Mouse (Mus musculus): ENCODE measurements around the gene St6galnac3. TPM values are rescaled to one million over a fixed set of nuclear protein-coding genes. Genes with fewer than 3 reads are reported as not detected.

The St6galnac3 gene
- polyA plus RNA-seq, 1 experiment from 2014 or later = 10.5 TPM

DNA sequence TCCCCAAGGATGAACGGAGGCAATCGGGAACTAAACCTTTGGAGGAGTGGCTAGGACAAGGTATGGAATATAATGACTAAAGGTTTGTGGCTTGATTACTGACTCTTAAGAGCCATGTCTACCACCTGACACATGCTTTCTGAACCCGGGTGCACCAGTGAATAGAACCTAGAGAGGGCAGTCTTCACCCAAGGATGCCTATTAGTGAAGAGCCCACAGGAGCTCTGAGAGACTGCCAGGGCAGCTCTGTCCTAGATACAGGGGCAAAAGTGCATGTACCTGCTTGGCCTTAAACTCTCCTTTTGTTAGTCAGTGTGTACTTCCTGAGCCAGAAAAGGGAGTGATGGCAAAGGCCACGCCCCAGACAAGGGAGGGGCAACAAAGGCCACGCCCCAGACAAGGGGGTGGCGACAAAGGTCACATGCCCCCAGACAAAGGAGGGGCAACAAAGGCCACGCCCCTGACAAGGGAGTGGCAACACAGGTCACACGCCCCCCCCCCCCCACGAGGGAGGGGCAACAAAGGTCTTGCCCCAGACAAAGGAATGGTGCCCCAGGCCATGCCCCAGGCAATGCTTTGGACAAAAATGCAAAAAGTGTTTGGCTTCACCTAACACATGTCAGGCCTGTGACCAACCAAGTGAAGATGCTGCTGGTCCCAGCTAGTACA is 376.0 kb downstream of the St6galnac3 start:
- Histone ChIP-seq H3K4me3 (ENCODE audit: low read depth, low read length) (no peak overlapping the region), H3K4me1 (ENCODE audit: control insufficient read depth, low read depth, low read length) (no peaks in the 10 kb centered on the region), H3K4me2 (ENCODE audit: low read depth, low read length) (no peak overlapping the region), H3K36me3 (ENCODE audit: control insufficient read depth, insufficient read depth) (no peaks in the 10 kb centered on the region), H3K27ac (ENCODE audit: low read length) (no peak overlapping the region), H3K27me3 (ENCODE audit: control insufficient read depth, insufficient read depth, low read depth, low read length) (no peaks in the 10 kb centered on the region), H3K9ac (ENCODE audit: low read depth, low read length) (no peak overlapping the region), H3K9me3 (replicated peaks; ENCODE audit: control insufficient read depth, low read length) (no peaks in the 10 kb centered on the region)
- WGBS (ENCODE audit: insufficient replicate concordance) = 72% methylated on average over 9 of the region's 9 CpGs
- no peak for ATAC-seq (ENCODE audit: low read depth)

DNA sequence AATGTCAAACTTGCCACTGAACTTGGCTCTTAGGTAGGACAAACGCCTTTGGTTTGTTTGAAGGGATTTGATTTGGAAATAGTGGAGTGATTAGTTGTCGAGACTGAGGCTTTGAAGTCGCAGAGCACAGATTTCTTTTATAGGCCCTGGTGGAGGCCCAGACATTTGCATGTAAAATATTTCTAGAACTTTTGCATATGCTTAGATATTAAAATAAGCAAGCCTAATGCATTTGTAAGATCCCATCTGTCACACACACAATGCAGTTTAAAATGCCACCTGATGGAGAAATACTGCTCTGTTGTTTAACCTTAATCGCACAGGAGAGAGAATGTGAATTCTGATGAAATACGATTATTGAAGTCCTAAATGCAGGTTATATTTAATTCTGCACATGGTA is 380.0 kb downstream of the St6galnac3 start:
- no peaks in the 10 kb centered on the region for H3K36me3 ChIP-seq (ENCODE audit: control insufficient read depth, insufficient read depth)
- no peak overlapping the region for H3K9ac ChIP-seq (ENCODE audit: low read depth, low read length)
- no peaks in the 10 kb centered on the region for H3K9me3 ChIP-seq (replicated peaks; ENCODE audit: control insufficient read depth, low read length)
- H3K4me1 ChIP-seq (ENCODE audit: control insufficient read depth, low read depth, low read length) = no peaks in the 10 kb centered on the region
- no peaks in the 10 kb centered on the region for H3K27me3 ChIP-seq (ENCODE audit: control insufficient read depth, insufficient read depth, low read depth, low read length)
- H3K27ac ChIP-seq (ENCODE audit: low read length) = no peak overlapping the region
- ATAC-seq (ENCODE audit: low read depth) = no peak
- no peak overlapping the region for H3K4me2 ChIP-seq (ENCODE audit: low read depth, low read length)
- 79% methylated on average over 5 of the region's 5 CpGs for WGBS (ENCODE audit: insufficient replicate concordance)
- H3K4me3 ChIP-seq (ENCODE audit: low read depth, low read length) = no peak overlapping the region

DNA sequence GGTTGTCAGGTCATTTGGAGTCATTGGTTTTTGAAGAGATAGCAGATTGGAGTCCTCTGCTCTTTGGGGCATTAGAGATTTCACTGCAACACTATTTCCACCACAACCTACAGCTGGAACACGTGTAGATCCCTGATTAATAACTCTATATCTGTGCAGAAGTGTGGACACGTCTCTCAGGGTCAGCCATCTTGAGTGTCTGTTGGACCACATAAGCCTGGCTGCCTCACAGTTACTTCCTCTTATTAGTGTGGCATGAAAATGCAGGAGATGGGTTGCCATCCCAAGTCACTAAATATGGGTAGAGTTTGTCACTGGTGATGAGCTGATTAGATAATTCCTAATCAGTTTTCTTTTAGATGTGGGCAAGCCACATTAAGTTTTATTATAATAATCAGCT is 385.0 kb downstream of the St6galnac3 start:
- Histone ChIP-seq H3K27ac (ENCODE audit: low read length) (no peak overlapping the region), H3K4me3 (ENCODE audit: low read depth, low read length) (no peak overlapping the region), H3K4me1 (ENCODE audit: control insufficient read depth, low read depth, low read length) (no peaks in the 10 kb centered on the region), H3K4me2 (ENCODE audit: low read depth, low read length) (no peak overlapping the region), H3K36me3 (ENCODE audit: control insufficient read depth, insufficient read depth) (no peaks in the 10 kb centered on the region), H3K27me3 (ENCODE audit: control insufficient read depth, insufficient read depth, low read depth, low read length) (no peaks in the 10 kb centered on the region), H3K9ac (ENCODE audit: low read depth, low read length) (no peak overlapping the region), H3K9me3 (replicated peaks; ENCODE audit: control insufficient read depth, low read length) (no peaks in the 10 kb centered on the region)
- 27% methylated on average over 2 of the region's 2 CpGs for WGBS (ENCODE audit: insufficient replicate concordance)
- ATAC-seq (ENCODE audit: low read depth) = no peak

DNA sequence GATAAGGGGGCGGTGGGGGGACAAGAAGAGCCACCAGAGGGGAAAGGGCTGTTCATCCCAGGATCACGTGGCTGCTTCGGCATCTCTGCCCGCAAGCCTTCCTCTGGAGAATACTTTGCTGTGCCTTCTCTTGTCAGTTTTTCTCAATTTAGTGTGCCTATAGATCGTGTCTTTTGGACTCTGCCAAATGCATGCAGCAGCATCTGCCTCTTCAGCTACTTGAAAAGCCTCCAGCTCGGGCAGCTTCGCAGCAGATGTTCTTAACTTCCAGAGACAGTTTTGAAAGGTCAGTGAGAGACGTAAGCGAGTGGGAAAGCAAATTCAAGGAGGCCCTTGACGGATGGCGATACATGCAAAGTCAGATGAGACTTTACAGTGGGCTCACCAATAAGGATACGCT is 385.9 kb downstream of the St6galnac3 start:
- ATAC-seq (ENCODE audit: low read depth) = no peak
- Histone ChIP-seq H3K9ac (ENCODE audit: low read depth, low read length) (no peak overlapping the region), H3K9me3 (replicated peaks; ENCODE audit: control insufficient read depth, low read length) (no peaks in the 10 kb centered on the region), H3K36me3 (ENCODE audit: control insufficient read depth, insufficient read depth) (no peaks in the 10 kb centered on the region), H3K4me3 (ENCODE audit: low read depth, low read length) (no peak overlapping the region), H3K27me3 (ENCODE audit: control insufficient read depth, insufficient read depth, low read depth, low read length) (no peaks in the 10 kb centered on the region), H3K4me2 (ENCODE audit: low read depth, low read length) (no peak overlapping the region), H3K4me1 (ENCODE audit: control insufficient read depth, low read depth, low read length) (no peaks in the 10 kb centered on the region), H3K27ac (ENCODE audit: low read length) (no peak overlapping the region)
- WGBS (ENCODE audit: insufficient replicate concordance) = 75% methylated on average over 12 of the region's 12 CpGs

DNA sequence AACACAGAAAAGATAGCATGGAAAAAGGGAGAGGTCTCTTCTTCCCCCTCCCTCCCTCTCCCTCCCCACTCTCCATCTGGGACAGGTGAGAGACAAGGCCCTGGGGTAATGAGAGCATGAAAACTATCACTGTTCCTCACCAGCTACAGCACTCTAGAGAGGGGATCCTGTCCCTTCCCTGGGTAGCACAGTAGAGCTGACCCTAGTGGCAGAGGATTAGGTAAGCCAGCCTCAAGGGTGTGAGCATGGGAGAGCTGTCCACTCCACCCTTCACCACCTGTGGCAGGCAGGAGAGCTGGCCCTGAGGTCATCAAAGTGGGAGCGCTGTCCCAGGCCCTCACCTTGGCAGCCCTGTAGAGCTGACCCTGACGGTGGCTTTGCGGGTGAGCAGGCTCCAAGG is 387.2 kb downstream of the St6galnac3 start:
- WGBS (ENCODE audit: insufficient replicate concordance) = 72% methylated on average over 3 of the region's 3 CpGs
- Histone ChIP-seq H3K27ac (ENCODE audit: low read length) (no peak overlapping the region), H3K4me1 (ENCODE audit: control insufficient read depth, low read depth, low read length) (no peaks in the 10 kb centered on the region), H3K27me3 (ENCODE audit: control insufficient read depth, insufficient read depth, low read depth, low read length) (no peaks in the 10 kb centered on the region), H3K4me2 (ENCODE audit: low read depth, low read length) (no peak overlapping the region), H3K9ac (ENCODE audit: low read depth, low read length) (no peak overlapping the region), H3K36me3 (ENCODE audit: control insufficient read depth, insufficient read depth) (no peaks in the 10 kb centered on the region), H3K4me3 (ENCODE audit: low read depth, low read length) (no peak overlapping the region), H3K9me3 (replicated peaks; ENCODE audit: control insufficient read depth, low read length) (no peaks in the 10 kb centered on the region)
- no peak for ATAC-seq (ENCODE audit: low read depth)

DNA sequence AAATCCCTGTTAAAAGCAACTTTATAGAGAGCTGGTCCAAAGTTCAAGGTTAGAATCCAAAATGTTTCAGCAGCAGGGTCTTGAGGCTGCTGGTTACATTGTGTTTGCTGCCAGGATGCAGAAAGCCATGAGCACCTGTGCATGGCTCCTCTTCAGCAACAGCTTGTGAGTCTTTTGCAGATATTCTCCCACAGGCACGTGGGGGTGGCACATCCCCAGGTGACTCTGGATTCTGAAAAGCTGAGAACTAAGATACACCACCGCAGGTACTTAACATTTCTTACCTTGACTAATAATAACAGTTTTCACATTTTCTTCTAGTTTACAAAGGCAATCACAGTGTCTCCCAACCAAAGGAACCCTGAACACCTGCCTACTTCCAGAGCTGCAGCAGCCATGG is 387.8 kb downstream of the St6galnac3 start:
- ATAC-seq (ENCODE audit: low read depth) = no peak
- Histone ChIP-seq H3K4me2 (ENCODE audit: low read depth, low read length) (no peak overlapping the region), H3K9me3 (replicated peaks; ENCODE audit: control insufficient read depth, low read length) (no peaks in the 10 kb centered on the region), H3K27ac (ENCODE audit: low read length) (no peak overlapping the region), H3K36me3 (ENCODE audit: control insufficient read depth, insufficient read depth) (no peaks in the 10 kb centered on the region), H3K4me1 (ENCODE audit: control insufficient read depth, low read depth, low read length) (no peaks in the 10 kb centered on the region), H3K27me3 (ENCODE audit: control insufficient read depth, insufficient read depth, low read depth, low read length) (no peaks in the 10 kb centered on the region), H3K4me3 (ENCODE audit: low read depth, low read length) (no peak overlapping the region), H3K9ac (ENCODE audit: low read depth, low read length) (no peak overlapping the region)
- WGBS (ENCODE audit: insufficient replicate concordance) = 62% methylated on average over 2 of the region's 2 CpGs

DNA sequence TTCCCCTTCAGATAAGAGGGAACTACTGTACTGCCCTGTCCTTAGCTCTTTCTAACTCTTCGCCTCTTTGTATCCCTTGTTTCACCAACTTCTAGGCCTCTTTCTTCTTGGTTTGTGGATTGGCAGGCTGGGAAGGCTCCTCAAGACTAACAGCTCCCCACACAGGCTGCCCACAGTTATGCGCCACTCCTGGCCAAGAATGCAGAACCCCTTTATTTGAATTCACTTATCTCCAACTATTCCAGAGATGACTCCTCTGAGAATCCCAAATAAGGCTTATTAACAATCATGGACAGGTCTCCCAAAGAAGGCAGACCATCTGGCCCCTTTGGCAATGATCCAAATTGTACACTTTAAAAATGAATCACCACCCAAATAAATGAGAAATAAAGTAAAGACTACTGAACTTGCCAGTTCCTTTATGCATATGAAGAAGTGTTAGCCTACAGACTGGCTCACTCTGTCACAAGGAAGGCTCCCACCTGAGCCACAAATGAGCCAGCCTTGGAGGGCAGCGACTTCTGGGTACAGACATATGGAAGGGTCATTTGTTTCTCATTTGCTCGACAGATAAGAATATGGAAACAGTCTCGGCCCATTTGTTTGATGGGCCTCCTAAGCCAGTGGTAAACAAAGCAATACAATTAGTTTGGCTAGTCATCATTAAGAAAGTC is 390.7 kb downstream of the St6galnac3 start:
- Histone ChIP-seq H3K4me2 (ENCODE audit: low read depth, low read length) (no peak overlapping the region), H3K27ac (ENCODE audit: low read length) (no peak overlapping the region), H3K9ac (ENCODE audit: low read depth, low read length) (no peak overlapping the region), H3K4me3 (ENCODE audit: low read depth, low read length) (no peak overlapping the region), H3K27me3 (ENCODE audit: control insufficient read depth, insufficient read depth, low read depth, low read length) (no peaks in the 10 kb centered on the region), H3K9me3 (replicated peaks; ENCODE audit: control insufficient read depth, low read length) (no peaks in the 10 kb centered on the region), H3K36me3 (ENCODE audit: control insufficient read depth, insufficient read depth) (no peaks in the 10 kb centered on the region), H3K4me1 (ENCODE audit: control insufficient read depth, low read depth, low read length) (no peaks in the 10 kb centered on the region)
- no peak for ATAC-seq (ENCODE audit: low read depth)
- 52% methylated on average over 5 of the region's 5 CpGs for WGBS (ENCODE audit: insufficient replicate concordance)

DNA sequence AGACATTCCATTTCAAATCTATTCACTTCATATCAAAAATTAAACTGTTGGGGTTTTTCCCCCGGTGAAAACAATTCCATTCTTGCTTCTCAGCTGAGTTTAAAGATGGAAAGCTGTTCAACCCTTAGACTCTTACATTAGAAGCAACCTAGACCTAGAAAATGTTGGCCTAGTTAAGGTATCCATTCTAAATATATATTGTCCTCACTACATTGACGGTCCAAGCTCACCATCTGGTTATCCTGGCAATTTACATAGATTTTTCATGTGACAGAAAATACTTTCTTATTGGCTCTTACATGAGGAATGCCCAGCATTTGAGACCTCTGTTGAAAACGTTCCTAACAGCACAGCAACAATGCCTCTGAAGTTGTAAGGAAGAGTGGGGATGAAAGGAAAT is 400.7 kb downstream of the St6galnac3 start:
- no peak overlapping the region for H3K4me2 ChIP-seq (ENCODE audit: low read depth, low read length)
- H3K9me3 ChIP-seq (replicated peaks; ENCODE audit: control insufficient read depth, low read length) = no peaks in the 10 kb centered on the region
- no peaks in the 10 kb centered on the region for H3K36me3 ChIP-seq (ENCODE audit: control insufficient read depth, insufficient read depth)
- no peak overlapping the region for H3K4me3 ChIP-seq (ENCODE audit: low read depth, low read length)
- WGBS (ENCODE audit: insufficient replicate concordance) = 57% methylated on average over 3 of the region's 3 CpGs
- H3K4me1 ChIP-seq (ENCODE audit: control insufficient read depth, low read depth, low read length) = no peaks in the 10 kb centered on the region
- no peak for ATAC-seq (ENCODE audit: low read depth)
- H3K9ac ChIP-seq (ENCODE audit: low read depth, low read length) = no peak overlapping the region
- no peak overlapping the region for H3K27ac ChIP-seq (ENCODE audit: low read length)
- H3K27me3 ChIP-seq (ENCODE audit: control insufficient read depth, insufficient read depth, low read depth, low read length) = no peaks in the 10 kb centered on the region

DNA sequence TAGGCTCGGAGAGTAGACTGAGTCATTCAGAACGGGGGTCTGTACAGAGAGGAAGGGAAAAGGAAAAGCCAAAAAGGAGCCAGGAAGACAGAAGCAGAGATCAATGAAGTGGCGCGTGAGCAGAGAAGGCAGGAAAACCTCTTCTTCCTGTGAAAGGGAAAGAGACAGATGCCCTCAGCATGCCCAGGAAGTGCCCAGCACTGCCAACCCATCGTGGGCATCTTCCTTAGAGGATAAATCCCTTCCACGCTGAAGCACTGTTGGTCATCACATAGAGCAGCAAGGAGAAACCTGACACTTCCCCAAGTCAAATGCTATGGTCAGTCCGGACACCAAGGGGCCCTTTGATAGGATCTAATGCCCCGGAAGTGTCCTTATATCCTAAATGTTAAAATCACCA is 401.5 kb downstream of the St6galnac3 start:
- H3K9me3 ChIP-seq (replicated peaks; ENCODE audit: control insufficient read depth, low read length) = no peaks in the 10 kb centered on the region
- H3K4me3 ChIP-seq (ENCODE audit: low read depth, low read length) = no peak overlapping the region
- no peak overlapping the region for H3K27ac ChIP-seq (ENCODE audit: low read length)
- H3K4me2 ChIP-seq (ENCODE audit: low read depth, low read length) = no peak overlapping the region
- WGBS (ENCODE audit: insufficient replicate concordance) = 61% methylated on average over 8 of the region's 8 CpGs
- no peak for ATAC-seq (ENCODE audit: low read depth)
- H3K9ac ChIP-seq (ENCODE audit: low read depth, low read length) = no peak overlapping the region
- no peaks in the 10 kb centered on the region for H3K36me3 ChIP-seq (ENCODE audit: control insufficient read depth, insufficient read depth)
- H3K4me1 ChIP-seq (ENCODE audit: control insufficient read depth, low read depth, low read length) = no peaks in the 10 kb centered on the region
- no peaks in the 10 kb centered on the region for H3K27me3 ChIP-seq (ENCODE audit: control insufficient read depth, insufficient read depth, low read depth, low read length)
